Mouse (Mus musculus): ENCODE measurements around the gene Tdp2.

DNA sequence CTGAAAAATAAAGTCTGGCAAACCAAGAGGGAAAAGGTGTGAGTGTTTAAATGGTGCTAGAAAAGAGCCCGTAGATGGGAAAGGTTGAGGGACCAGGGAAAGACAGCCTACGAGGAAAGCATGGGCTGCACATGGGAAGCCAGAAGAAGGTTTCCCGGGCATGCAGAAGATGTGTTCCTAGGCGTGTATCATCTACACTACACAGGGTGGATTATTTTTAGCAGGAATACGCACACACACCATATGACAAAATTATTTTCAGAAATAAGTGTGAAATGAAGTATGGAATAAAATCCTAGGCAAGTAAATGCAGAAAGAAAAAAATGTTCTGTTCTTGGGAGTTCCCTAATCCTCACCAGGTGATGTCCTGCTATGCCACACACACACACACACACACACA, 44.0 kb upstream of the Tdp2 start:
- no peak for TF ChIP-seq CTCF (IDR thresholded peaks at IDR 0.05 in 2 of 3, conservative IDR thresholded peaks at IDR 0.05 in 1 of 3; ENCODE audit: control insufficient read depth in 1 of 3, insufficient read depth in 1 of 3, low read depth in 2 of 3, low read length in 3 of 3, poor library complexity in 1 of 3, severe bottlenecking in 1 of 3)
- no peak for TF ChIP-seq POLR2A (IDR thresholded peaks at IDR 0.05; ENCODE audit: control insufficient read depth in 1 of 2, insufficient read depth in 1 of 2, low read depth in 1 of 2, low read length in 2 of 2, poor library complexity in 1 of 2)
